Mouse (Mus musculus): ENCODE results near the gene Mageb3. TPM values are rescaled to one million over a fixed set of nuclear protein-coding genes. Genes with fewer than 3 reads are reported as not detected.

The Mageb3 gene
- total RNA-seq (2023; ENCODE audit: inconsistent age) = not detected in 4 replicates

DNA sequence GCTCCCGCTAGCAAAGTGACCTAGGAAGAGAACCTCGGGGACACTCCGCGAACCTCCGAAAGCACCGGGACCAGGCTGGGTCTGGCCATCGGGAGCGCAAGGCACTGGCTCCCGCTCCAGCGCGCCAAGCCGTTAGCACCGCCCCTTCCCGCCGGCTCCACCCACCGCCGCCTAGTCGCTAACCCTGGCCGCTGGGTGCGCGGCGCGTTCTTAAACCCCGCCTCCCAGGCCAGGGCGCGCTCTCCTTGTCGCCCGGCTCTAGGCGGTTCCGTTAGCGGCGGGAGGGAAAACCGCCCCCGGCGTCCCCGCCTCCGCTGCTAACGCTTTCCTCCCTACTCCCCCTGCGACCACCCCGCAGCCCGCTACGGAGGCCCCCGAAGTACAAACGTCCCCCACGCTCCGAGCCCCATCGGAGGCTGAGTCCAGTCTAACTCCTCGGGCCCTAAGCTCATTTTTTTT, at the start of gene Mageb3, which contains the start of gene Ctdspl2:
TSS of gene Mageb3 (minus strand) at position 328 of the 459 bp plus-strand sequence.
TSS of gene Ctdspl2 (plus strand) at position 237 of the 459 bp plus-strand sequence.

Other genes starting within 250 kb of the Mageb3 start
- gene Frmd5, start 149.0 kb downstream of the Mageb3 start, total RNA-seq (2023; ENCODE audit: inconsistent age) = not detected in 4 replicates
- 9.1 to 14.0 TPM (median 11.6 TPM) in 4 replicates for gene Casc4, start 89.1 kb downstream of the Mageb3 start, total RNA-seq (2023; ENCODE audit: inconsistent age)
- gene Ctdspl2, start 91 bp downstream of the Mageb3 start, total RNA-seq (2023; ENCODE audit: inconsistent age) = 37.8 to 43.2 TPM (median 42.4 TPM) in 4 replicates
- gene Eif3j1, start 72.5 kb upstream of the Mageb3 start, total RNA-seq (2023; ENCODE audit: inconsistent age) = 35.7 to 41.9 TPM (median 38.1 TPM) in 4 replicates
- gene Spg11, start 162.3 kb upstream of the Mageb3 start, total RNA-seq (2023; ENCODE audit: inconsistent age) = 27.8 to 32.9 TPM (median 31.7 TPM) in 4 replicates
- 1,673 to 1,804 TPM (median 1,715 TPM) in 4 replicates for gene B2m, start 191.6 kb upstream of the Mageb3 start, total RNA-seq (2023; ENCODE audit: inconsistent age)
- gene Trim69, start 204.6 kb upstream of the Mageb3 start, total RNA-seq (2023; ENCODE audit: inconsistent age) = 0.61 to 1.5 TPM (median 0.87 TPM) in 4 replicates
- not detected in 4 replicates for gene Patl2, start 230.1 kb upstream of the Mageb3 start, total RNA-seq (2023; ENCODE audit: inconsistent age)
- not detected in 4 replicates for gene Terb2, start 230.2 kb upstream of the Mageb3 start, total RNA-seq (2023; ENCODE audit: inconsistent age)